Mouse (Mus musculus) lung, postnatal 10 days (tissue): ENCODE measurements at regions not wholly inside any gene's neighbourhood (a gene's known extent, or its start where the extent isn't known, plus 50 kb on each side); places are given as distances from the start of the nearest gene placed in this dataset.

Source experiments
- DNase-seq: peaks from one replicate; pipeline ENCODE4 v3.0.0; 2021

DNA sequence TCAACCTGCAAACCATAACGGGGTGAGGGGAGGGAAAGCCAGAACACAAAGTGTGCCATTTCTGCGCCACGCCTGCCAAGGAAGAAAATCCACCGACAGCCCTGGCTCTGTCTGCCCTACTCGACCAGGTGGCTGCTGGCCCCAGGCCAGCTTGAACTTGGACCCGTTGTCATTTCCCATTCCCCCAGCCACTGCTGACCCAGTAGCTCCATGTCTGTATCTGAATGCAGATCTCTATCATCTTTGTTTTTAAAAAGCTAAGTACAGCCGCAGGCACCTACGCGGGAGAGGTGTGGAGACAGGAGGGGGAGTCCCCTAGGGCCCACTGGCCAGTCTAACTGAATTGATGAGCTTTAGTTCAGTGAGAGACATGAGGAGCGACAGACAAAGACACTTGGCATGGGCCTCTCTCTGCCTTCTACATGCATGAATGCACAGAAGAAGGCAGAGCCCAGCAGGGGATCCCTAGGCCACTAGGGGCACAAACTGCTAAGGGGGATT is 439.1 kb downstream of the Prdm2 start:
- DNase-seq: no peak

DNA sequence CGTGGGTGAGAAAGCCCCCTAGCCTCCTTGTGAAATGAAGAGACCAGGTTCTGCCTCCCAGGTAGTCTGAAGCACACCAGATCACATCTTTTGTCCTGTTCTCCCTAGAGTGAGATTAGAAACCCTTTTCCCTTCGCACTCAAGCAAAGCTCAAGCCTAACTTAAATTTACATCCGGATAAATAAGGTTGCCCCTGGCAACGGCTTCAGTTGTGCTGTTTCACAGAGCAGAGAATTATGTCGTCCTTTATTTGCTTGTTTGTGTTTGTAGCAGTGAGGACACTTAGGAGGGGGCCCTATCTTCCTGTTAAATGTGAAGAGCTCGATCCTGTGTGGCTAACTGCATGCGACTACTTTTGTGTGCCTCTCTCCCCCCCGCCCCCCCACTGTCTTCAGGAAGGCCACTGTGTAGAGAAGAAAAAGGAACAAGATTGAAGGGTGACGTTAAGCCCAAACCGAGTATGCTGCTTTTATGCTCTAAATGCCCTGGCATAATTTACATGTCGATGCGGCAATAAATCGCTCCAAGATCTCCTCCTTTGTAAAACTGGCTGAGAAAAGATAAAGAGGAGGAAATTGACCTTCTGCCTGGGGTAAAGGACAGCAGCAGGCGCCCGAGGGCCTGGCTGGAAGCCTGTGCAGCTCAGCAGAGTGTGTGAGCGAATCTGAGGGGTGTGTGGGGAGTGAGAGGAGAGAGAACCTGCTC is 439.9 kb downstream of the Prdm2 start:
- no peak for DNase-seq

DNA sequence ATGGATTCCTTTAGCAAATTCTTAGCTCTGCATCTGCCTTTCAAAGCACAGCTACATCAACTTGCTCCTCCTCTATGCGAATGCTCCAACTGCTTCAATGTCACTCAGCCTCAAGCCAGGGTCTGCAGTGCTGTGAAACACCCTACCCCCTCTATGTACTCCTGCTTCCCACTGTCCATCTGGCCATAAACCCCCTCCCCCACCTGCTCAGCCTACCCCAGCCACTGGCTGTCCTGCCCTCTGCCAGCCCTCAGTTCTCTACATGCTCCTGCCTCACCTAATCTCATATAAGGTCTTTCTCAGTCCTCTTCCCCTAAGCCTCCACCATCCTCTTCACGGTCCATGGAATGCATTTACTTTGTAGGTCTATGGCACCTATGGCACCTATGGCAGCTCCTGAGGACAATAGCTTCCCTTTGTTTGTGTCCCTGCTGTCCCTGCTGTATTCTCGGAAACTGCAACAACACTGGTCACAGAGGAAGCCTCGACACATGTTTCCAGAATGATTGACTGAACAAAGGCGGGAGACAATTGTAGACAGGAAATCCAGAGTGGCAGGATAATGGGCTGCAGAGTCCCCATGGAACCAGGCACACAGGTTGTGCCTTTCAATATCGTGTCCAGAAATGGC is 441.2 kb downstream of the Prdm2 start:
- no peak for DNase-seq

DNA sequence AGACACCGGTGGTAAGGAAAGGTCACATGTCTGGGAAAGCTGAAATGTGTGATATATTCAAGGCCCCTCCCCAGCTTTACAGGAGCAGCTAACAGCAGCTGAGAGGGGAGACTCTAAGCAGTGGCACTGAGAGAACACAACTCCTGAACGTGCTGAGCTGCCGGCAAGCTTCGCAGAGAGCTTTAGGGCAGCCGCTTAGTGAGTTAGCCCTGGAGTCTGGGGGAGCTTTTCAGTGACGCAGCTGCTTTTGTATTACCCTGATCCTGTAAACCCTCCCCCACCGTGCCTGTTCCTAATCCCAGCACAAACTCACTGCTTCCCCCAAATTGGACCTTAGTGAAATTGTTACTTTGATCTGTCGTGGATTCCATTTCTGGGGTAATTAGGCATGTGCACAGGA is 442.6 kb downstream of the Prdm2 start:
- DNase-seq: no peak

DNA sequence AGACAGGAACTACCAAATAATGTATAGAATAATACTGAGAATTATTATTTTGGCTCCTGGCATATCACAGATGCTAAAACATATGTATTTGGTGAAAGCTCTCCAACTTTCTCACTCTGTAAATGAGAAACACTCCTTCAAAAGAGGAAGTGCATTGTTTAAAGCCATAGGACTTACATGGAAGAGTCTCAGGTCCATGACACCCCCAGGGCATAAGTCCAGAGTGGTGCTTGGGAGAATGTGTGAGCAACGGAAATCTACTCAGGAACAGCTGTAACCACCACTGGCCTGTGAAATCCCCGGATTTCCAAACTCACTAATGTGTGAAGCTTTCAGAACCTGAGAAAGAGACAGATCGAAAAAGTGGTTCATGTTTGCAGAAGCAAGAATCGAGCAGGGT is 445.1 kb downstream of the Prdm2 start:
- DNase-seq: no peak

DNA sequence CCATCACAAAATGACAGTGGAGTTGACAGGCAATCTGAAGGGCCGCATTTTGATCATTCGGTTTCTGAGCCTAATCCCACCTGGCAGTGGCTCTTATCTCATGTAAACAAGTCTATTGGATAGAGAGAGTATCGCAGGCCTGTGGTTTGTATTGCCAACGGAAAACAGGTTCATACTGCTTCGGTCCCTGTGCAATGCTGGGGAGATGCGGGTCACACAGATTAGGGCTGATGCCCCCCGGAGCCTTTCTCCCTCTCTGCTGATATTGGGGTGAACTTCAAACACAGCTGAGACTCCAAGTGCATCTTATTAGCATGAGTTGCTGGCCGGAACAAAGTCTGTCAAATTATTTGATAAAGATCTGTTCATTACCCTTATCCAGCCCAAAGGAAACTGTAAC is 451.2 kb downstream of the Prdm2 start:
- DNase-seq: no peak

DNA sequence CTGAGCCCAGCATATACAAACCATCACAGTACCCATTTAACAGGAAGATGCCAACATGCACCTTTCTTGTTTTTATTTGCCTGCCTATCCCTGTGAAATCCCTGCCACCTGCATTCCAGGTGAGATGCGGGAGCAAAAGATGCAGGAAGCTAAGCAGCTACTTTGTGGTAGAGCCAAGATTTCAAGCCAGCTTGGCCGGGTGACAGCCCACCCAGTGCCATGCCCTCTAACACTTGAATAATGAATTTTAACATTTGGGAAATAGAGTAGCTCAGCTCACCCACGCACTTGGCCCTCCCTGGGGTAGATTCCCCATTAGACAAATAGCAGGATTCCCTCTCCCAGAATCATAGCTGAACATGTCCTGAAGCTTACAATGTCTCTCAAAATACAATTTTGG is 454.7 kb downstream of the Prdm2 start:
- no peak for DNase-seq

DNA sequence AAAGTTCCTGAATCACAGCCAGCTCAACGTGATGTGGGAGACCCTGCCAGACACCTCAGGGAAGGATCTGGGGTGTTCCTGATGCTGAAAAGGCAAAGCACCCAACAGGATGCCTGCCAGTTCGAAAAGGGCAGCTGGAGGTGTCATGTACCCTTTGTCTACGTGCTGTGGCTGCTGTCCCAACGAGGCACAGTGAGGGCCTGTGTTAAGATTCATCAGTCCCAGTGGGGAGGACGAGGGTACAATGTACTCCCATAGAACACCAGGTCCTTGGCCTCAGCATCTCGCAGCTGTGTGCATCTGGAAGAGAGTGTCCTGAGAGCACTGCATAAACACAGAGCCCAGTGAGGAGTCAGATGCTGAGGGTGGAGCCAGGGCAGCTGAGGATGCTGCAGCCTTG is 456.5 kb downstream of the Prdm2 start:
- peak; percentile 23 for DNase-seq

DNA sequence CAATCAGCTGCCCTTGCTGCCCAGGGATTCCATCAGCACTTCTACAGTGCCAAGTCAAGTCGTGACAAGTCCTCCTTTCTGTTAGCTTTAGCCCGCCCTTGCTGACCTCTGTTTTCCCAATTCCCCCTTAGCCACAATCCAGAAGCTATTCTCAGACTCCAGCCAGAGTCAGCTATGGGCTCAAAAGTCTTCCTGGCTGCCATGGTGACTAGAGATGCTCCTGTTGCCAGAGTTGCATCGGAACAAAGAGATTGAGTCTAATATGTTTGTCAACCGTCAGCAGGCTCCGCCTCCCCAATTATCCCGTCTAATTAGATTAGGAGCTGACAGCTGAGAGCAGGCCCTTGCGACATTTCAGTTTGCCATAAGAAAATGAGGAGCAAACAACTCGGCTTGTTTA is 462.9 kb downstream of the Prdm2 start:
- peak; percentile 6 for DNase-seq

DNA sequence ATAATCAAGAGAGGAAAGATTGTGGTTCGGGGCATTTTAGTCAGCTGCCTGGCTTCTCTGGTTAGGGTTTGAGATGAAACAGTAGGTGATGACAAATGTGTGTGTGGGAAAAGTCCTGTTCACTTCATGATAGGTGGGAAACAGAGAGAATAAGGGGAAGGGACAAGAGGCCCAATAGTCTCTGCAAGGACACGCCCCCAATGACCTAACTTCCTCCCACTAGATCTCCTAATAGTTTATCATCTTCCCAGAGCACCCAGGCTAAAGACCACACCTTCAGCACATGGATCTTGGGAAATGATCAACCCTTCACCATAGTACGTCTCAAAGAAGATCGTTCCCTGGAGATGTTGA is 484.3 kb upstream of the Kazn start:
- no peak for DNase-seq

DNA sequence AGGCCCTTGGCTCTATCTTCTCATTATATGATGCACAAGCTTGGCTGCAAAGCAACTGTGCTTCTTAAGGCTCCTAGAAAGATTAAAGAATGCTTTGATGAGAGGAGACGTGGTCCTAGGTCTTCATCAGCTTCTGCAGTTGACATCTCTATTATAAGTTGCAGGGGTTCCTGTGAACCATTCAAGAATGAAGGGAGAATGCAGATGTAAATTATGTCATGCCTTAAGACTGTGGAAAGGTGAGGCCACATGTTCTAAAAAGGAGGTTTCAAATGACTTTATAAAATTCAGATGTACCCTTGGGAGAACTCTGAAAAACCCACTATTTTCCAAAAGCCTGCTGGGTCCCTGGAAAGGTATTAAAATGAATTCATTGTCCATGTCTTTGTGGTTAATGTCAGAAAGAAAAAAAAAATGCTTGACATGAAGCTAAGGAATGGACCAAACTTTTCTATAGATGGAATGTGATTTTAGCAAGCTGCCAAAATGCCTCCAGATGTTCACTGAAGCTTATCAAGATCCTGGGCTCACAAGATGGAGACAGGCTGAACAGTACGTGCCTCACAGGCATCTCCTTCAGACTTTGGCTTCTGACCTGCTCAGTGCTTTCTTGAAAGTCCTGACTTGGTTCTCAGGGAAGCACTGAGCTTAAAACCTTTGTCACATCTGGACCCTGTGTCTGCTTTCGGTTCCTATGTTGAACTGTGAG is 483.8 kb upstream of the Kazn start:
- DNase-seq: no peak

DNA sequence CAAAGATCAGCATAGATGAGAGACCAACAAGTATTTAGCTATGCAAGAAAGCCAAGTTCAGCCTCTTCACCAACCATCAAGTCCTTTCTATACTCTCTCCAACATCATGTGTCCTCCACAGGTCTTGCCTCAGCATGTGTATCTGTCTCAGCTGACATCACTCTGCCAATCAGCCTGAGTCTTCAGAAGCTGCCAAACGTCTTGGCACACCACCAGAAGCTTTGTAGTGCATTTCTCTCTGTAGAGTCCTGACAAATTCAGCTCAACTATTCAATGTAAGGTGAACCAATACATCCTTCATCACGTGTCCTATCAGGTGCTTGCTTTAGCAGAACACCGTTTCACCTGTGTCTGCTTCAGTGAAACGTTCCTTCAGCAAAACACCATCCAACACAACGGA is 462.4 kb upstream of the Kazn start:
- DNase-seq: peak; percentile 7

DNA sequence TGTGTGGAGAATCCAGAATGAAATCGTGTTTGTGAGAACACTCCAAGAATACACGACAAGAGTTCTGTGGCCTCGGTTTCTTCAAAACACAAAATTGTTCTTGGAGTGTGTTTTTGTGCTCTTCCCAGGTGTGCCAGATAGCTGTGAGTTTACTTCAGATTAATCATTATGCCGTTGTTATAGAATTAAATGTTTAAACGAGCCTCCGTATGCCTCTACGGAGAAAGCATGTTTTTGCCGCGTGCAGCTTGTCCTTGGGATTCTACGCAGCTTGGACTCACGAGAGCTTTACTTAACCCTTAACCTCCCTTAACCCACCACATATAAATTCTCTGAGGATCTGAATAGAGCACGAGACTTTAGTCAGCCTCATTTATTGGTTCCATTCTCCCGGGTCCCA is 455.7 kb upstream of the Kazn start:
- no peak for DNase-seq

DNA sequence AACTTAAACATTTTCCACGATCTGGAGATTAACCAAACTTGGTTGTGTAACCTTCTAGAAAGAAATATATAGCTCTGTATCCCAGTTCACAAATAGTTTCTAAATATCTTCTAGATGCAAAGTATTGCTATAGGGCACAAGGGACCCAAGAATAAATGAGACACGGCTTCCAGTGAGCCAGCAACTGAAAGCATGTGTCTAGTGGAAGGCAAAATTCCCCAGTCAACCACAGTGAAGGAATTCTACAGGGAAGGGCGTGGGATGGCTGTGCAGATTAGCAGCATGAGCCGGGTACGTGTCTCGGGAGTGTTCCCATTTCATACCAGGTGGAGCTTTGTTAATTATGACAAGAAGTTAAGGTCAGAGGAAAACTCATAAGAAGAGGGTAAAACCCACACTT is 449.0 kb upstream of the Kazn start:
- DNase-seq: no peak

DNA sequence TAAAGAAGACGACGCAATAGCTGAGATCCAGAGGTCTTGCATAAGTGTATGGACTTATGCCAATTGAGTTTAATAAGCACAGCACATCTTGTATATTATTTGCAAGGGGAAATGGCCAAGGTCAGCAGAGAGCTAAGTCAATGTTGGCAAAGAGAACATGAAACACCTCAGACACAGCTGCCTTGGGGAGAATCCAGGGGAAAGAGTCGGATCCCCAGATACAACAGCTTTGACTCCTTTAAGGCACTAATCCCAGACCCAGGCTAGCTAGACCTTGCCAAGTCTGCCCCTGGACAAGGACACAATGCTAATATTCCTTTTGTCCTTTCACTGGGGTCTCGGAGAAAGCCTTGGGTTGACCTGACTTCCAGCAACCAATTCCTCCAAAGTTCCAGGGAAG is 438.2 kb upstream of the Kazn start:
- peak; percentile 17 for DNase-seq

DNA sequence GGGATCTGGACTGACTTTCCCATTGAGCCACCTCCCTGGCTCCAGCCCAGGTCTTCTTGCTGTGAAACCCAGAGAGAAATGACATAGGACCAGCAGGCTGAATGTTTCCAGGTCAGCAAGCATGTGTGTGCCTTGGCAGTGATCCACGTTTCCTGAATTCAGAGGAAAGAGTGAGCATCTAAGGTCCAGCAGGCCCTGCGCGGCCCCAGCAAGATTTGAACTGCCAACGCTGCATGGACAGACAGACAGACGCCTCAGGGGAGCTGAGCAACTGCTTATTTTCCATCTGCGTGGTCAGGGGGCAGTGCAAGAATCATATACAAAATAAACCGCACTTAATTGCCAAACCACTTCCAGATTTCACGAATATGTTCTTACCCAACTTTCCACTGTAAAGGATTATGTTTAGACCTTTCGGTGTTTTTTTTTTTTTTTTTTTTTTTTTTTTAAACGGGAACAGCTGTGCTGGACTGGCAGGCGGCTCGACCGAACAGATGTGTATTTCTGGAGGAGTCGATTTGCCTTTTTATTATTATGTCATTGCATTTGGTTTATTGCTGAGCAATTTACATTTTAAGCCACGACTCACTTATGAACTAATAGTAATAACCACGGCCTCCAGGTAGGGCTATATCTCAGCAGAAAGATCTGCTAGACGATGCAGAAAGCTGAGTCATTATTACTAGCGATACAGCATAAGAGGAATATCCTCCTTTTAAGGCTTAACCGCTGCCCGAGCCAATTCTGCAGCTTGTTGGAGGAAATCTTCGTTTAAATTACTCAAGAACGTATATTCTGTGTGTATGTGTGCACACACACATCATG is 435.7 kb upstream of the Kazn start:
- peak; percentile 16 for DNase-seq

DNA sequence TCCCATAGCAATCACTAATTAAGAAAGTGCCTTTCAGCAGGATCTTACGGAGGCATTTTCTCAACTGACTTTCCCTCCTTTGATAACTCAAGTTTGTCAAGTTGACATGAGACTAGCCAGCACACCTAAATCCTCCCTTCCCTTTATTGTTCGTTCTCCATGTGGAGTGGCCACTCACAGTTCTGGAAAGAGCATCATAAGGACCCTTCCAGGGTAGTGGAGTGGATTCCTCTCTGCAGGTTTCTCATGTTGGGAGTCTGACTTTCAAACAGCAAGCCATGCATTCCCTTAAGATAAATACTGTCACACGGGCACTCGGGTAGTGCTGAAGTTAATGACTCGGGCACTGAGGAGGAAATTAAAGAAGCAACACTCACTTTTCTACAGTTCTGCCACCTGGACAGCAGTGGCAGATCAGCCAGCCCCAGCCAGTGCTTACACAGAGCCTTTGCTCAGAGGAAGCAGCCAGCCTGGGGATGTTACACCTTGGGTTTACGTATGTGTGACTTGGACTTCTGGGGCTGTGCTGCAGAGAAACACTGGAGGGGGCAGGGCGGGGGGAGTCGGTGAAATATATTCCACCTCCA is 432.8 kb upstream of the Kazn start:
- DNase-seq: peak; percentile 42

DNA sequence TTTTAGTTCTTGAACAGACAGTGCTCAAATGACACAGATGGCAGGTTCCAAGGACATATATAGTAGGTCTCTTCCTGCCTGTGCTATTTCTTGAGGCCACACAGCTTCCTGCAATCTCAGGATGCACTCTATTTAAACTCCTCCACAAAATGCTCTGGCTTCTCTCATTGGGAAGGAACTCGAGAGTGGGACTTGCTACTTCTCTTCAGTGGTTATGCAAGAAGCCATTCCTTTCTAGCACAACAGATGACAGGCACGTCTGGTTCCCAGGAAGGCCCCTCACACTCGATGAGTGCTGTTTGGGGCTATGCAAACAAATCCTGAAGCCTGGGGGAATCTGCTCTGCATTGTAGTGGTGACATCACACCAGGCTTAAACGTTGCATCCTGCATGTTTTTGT is 425.6 kb upstream of the Kazn start:
- DNase-seq: no peak

DNA sequence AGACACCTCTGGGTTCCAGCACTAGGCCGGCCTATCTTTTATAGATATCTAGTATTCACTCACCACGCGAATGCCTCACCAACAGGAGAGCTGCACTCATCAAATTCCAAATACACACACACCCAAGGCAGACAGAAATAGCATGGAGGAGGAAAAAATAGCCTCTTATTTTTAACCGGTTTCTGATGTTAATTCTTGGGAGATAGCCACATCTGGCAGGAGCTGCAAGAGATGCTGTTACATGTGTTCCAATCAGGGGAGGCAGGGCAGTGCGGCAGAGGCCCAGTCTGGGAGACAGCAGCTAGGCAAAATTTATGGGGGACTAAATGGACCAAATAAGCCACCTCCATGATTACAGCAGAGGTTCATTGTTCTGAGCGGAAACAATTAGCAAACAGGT is 419.0 kb upstream of the Kazn start:
- DNase-seq: no peak

DNA sequence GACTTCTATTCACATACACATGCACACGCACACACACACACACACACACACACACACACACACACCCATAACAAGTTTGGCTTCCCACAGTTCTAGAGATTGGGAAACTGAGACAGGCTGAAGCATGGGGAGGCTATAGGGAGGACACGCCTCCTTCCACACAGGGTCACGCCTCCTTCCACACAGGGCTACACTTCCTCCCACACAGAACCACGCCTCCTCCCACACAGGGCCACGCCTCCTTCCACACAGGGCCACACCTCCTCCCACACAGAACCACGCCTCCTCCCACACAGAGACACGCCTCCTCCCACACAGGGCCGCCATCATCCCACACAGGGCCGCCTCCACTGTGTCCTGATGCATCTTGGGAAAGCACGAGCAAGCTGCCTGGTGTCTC is 401.9 kb upstream of the Kazn start:
- no peak for DNase-seq

DNA sequence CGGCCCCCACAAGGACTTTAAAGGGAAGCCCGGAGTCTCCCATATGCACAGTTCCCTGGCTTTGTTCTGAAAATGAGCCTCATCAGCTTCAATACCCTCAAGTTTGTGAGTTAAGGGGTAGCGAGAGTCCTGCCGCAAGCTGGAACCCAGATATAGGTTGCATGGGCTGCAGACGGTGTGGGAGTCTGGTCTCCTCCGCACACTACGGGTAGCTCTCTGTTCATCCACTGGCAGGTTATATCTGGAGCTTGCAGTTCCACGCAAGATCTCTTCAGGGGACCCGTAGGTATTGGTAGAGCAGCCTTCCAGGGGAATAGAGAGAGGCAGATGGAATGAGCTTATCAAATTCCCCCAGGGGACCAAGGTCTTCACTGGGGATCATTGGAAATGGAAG is 400.1 kb upstream of the Kazn start:
- no peak for DNase-seq

DNA sequence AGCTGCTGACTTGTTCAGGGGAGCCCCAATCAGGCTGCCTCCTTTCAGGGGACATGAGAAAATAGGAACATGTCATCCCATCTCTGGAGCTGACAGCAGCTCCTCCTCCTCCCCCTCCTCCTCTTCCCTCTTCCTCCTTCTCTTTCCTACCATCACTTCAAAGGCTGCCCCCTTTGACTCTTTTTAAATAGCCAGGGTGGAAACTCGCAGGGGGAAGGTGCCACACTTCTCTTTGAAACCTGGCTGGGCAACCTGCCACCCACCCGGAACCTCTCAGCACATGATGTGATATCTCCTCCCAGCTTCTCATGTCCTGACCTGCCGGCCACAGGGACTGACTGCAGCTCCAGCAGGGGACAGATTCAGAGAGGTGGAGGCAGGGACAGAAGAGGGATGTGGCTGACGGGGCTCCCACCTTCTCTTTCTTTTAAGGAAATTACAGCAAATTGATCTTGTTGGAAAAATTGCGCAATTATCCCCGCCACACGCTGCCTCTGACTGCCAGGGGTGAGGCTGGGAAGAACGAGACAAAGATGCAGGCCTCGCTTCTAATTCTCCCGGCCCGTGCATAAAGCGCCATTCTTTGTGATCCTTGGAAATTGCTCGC is 399.6 kb upstream of the Kazn start:
- peak; percentile 6 for DNase-seq

DNA sequence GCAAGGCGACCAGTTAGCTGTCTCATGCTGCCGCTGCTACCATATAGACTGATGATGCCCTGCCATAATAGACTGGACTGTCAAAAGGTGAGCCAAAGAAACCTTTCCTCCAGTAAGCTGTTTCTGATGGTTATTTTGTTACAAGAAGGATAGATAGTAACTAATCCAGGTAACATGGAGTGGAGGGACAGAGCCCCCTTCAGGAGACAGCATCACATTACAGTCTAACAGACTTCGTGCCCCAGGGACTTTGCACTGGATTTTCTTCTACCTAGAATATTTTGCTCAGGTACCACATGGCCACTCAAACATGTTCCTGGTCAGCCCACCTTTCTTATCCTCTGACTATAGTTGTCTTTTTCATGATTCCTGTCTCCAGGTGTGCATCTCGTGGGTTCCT is 398.9 kb upstream of the Kazn start:
- no peak for DNase-seq
